Mouse (Mus musculus) gastrocnemius, postnatal 10 days (tissue): ENCODE data around the gene Btbd3. TPM values are rescaled to one million over a fixed set of nuclear protein-coding genes. Genes with fewer than 3 reads are reported as not detected.

Source experiments
- DNase-seq: peaks from one replicate; pipeline ENCODE4 v3.0.0; 2021; ENCODE audit warnings: mixed read lengths
- total RNA-seq, 2 experiments: library from RNA; stranded (reverse); gene quantifications; 2 replicates each; pipeline ENCODE4 v1.2.3; 2021

Gene Btbd3
- total RNA-seq, 2 experiments from 2014 or later = 21.1 to 21.5 TPM

DNA sequence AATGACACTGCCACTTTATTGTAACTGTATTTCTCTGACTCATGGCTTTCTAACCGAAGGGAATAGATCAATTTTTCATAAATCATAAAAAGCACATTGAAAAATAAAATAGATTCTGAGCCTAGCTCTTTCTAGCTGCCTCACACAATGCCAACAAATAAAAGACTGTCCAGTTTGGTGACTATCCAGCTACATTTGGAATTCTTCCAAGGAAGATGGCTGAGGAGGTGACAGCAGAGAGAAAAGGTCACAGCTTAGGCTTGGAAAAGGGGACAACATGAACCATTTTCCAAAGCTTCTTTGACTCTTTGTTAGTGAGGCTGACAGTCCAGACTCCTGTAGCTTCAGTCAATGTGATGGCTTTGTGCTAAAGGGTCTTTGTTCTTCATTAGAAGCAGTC is 132.2 kb downstream of the Btbd3 start:
- DNase-seq = no peak

DNA sequence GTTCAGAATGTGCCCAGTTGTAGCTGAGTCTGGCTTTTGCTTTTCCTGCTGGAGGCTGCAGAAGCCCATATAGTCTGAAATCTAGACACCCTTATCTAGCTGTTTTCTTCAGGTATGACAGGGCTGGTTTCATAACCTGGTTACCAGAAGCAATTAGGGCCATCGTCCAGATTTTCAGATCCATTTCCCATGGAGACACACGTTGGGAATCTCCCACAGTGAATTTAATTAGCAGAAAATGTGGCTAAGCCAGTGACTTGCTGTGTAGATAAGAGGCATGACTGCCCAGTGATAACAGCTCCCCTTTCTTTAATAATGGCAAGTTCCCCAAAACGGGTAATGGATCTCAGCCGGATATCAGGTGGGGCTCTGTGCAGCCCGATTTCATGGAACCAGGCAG is 146.7 kb downstream of the Btbd3 start:
- no peak for DNase-seq

DNA sequence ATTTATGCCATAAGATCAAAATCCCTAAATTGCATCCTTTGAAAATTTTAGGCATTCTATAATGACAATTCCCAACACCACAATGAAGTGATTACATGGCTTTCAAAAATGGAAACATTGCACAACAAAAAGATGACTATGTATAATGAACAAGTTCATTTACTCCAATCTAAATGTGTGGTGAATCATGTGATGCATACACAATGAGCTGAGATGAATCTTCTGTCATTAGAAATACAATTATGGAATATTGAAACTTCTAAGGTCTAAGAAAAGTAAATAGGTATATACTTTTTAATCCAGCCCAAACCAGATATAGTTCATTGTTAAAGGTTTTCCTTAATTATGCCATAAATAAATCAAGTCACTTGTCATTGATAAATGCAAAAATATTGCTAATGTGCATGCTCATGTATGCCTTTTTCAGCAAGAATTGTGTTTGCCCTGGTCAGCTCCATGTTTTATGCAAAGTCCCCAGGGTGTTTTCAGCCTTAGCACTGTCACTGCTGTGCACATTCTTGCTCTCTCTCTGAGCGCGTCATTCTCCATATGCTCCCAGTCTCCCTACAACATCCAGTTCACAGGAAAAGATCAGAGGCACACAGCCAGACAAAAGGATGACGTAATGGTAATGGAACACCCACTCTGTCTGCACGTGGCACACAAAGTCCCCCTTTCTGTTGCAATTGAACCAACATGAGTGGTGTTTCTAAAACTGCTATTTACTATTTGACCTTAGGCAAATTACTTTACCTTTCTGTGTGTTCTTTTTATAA is 149.6 kb downstream of the Btbd3 start:
- DNase-seq = no peak

DNA sequence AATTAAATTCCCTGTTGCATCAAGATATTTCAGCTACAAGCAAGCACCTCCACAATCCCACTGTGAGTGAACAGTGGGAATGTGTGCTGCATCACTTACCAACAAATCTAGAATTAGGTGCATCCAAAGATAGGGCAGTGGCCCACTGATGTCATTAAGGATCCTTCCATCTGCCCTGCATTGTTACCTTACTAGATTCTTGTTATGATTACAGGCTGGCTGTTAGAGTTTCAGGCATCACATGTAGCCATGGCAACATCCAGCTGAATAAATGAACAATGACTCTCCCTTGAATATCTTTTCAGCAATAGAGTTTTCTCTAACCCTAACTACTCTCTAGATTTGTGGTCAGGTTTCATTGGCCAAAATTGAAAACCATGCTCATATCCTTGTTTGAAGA is 150.3 kb downstream of the Btbd3 start:
- DNase-seq = no peak

DNA sequence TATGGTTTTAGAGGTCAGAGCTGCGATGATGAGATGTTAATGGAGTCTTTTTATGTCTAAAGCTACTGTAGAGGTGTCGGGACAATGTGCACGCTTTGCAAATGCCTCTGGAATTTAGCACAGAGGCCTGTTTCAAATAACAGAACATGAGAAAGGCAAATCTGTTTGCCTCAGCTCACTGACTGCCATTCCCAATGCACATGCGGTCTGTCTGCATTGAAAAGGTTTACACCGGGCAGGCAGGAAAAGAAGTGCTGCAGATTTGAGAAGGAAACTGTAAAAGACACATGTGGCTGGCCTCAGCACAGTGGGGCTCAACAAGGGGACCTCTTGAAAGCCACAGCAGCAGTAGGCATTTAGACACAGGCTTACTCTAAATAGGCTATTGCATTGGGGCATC is 156.2 kb downstream of the Btbd3 start:
- no peak for DNase-seq

DNA sequence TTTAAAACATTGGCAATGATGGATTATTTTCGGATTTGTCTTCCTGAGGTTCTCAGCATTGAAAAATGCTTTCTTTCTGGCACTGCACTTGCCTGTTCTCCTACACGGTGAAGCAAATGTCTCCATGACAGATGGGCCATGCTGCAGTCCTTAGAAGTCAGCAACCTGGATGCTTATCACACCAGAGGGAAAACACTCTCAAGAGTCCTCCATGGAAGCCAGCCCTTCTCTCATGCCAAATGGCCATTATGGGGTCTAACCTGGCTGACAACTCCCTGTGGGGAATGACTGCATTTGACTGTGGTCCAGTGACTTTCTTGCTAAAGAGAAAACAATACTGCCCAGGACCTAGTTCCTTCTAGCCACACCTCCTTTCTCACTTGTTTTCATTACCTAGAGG is 166.0 kb downstream of the Btbd3 start:
- DNase-seq = no peak

DNA sequence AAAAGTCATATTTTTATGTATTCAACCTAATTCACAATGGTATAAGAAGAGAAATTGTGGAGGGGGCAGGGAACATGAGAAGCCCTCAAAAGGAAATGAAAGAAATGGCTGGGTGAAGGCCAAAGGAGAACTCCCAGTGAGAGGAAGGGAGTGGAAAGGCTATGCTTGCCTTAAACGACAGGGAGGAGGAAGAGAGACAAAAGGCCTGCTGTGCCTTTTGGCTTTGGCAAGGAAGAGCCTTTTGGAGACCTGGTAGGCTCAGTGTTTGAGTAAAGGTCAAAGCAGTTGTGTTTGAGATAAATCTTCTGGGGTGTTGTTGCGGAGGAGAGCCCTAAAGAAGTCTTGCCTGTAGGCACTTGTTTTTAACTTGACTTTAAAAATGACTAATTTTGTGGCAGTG is 175.6 kb downstream of the Btbd3 start:
- no peak for DNase-seq

DNA sequence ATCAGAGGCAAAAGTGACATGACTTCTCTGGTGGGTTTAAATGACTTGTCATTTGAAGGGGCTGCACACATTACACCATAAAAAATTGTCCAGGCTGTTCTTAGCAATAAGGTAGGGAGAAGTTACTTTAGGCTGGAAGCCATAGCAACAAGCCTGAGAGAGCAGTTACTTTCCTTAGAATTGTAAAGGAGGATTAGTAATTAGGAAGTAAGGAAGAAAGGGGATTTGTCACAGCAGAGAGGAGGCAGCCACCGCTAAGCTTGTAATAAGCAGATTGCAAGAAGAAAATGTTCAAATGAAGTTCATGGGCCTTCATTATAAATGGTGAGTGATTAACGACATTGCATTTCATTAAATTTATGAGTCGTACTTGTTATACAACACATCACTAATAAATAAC is 190.1 kb downstream of the Btbd3 start:
- DNase-seq = no peak

DNA sequence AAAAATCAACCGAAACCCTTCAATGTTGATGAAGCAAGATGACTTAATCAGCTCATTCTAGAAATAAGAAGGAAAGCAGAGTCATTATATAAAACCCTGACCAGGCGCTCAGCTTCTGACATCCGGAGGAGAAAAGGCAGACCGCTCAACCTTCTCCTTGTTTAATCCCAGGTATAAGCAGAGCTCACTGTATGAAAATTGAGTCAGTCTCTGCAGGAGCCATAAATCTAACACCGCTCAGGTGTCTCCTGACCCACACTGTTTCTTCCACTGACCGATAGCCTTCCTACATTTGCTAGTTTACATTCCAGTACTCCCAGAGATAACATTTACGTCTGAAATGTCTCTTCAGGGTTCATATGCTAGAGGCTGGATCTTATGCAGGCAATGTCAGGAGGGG is 190.6 kb downstream of the Btbd3 start:
- DNase-seq = no peak

DNA sequence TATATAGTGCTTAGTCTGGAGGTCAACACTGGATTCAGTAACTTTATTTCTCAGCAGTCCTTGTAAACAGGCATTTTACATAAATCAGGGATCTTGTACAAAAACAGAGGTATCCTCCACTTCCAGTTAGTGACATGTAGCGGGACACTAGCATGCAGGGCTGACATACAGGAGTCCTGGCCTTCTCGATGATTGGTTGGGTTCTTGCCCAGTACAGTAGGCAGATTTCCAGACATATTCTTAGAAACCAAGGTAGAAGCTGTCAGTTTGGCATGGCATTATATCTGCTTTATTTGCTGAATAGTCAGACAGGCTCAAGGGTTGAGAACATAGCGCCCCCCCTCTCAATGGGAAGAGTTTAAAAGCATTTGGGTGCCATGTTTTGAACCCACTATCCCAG is 191.3 kb downstream of the Btbd3 start:
- no peak for DNase-seq

DNA sequence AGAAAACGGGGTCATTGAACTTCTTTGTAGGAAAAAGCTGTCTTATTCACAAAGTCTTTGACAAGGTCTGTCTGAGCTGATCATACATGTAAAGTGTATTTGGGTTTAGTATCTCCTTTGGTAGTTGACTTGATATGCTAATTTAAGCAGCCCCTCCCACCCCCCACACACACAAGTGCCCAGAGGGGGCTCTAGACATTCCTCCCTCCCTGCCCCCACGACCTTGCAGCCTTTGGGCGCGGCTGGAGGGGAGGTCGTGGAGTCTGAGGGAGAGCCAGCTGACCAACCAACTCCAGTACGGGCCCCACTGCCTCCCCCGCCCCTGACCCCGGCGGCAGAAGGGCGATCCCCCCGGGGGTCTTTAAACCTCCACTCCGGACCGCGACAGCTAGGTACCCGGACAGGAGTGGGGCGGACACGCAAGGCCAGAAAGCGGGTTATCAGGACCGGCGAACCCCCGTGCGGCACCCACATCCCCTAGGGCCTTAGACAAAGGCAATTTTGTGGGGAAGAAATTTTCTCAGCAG is 211.7 kb downstream of the Btbd3 start:
- no peak for DNase-seq

DNA sequence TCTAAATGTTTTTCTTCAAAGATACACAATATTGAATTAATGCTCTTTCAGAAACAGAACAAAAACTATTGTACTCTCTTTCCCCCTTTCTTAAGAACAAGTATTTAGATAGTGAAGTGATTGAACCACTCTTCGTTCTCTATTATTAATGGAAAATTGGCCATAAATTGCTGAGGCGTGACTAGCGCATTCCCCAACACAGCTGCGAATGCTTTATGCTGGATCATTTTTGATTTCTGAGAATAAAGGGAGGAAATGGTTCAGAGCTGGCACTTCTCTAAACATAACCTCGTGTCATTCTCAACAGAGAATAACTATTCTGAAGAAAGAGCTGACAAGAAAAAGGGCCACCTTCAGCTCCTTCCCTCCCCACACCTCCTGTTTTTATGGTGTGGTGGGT is 217.0 kb downstream of the Btbd3 start:
- no peak for DNase-seq

DNA sequence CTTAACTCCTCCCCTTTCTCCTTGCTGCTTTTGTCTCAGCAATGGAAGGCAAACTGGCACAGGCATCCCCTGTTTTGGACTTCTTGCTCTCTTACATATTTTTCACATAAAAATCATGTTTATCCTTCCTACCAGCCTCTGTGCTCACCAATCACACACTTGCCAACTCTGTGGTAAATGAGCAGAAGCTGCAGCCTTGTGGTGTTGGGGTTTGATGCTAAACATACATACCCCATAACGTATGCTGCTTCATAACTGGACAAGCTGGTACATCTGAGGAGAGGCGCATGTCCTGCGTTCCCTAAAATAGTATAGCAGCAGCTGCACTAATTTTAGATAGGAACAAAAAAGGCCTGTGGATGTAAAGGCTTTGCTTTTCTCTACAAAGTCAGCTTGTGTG is 220.1 kb downstream of the Btbd3 start:
- no peak for DNase-seq

DNA sequence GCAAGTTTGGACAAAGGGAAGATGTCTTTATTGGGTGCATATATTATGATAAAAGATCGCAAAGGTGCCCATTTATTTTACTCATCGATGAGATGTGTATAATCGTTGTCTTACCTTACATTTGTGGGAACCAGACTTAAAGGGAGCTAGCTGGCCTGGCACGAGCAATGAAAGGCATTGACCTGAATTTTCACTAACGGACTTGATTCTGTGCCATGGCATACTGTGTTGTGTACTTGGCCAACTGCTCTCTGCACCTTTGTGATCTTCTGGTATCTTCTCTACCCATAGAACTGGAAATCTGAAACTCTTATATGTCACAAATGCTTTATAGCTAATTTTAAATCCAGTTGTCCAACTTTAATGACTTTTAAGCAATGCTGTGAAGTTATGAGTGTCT is 220.9 kb downstream of the Btbd3 start:
- no peak for DNase-seq

DNA sequence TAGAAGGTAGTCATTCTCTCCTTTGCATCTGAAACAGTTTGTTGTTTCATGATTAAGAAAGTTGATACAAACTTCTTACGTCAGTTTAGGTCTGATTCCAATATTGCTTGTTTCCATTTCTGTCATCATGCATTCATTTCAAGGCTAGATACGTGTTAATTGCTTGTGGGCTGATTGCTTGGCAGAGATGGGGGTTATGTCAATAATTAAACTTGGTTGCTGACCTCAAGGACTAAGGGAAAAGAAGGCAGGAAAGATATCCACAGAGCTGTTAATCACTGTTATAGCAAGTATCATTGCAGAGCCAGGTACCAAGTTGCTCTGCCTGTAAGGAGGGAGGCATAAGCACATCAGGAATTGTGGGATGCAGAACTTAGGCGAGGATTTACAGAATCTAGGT is 226.2 kb downstream of the Btbd3 start:
- no peak for DNase-seq

DNA sequence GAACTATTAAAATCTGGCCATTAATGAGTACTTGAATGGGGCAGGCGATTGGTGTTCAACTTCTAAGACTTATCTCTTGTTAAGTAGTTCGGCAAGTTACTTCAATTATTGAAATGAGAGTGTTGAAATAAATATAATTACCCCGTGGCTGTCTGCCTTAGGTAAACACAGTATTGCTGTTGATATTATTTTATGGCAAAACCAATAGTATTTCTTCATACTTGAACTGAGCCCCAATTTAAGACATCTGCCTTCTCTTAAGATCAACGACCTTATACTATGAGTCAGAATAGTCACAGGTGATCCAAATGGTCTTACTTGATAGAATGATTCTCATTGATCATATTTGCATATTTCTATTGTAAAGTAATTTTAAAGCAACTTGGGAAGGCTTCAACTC is 228.5 kb downstream of the Btbd3 start:
- DNase-seq = no peak

DNA sequence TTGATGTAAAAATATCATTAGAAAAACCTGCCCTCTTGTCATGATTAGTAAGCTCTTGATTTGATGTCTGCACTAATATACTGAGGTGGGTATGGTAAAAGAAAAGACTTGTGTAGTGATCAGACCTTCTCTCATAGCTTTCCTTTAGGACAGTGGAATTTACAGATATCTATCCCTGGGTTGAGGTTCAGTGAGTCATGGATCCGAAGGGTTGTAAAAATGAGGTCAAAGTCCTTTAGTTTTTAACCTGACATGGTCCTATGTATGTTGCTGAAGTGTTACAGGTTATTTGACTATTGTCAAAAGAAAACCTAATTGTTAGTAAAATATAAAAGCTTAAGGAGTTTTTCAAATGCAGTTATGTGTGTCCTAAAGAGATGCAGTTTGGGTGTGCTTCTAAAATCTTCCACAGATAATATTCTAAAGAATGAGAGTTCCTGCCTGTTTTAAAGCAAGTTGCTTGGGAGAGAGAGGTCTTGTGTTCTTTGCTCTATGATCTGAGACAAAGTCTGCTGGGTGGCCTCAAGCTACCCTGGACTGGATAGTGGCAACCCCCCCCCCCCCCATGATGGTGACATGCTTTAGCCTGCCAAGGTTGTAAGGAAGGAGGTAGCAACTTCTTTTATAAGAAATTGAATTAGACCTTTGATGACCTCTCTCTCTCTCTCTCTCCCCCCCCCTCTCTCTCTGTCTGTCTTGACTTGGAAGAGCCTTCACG is 234.5 kb downstream of the Btbd3 start:
- DNase-seq = no peak

DNA sequence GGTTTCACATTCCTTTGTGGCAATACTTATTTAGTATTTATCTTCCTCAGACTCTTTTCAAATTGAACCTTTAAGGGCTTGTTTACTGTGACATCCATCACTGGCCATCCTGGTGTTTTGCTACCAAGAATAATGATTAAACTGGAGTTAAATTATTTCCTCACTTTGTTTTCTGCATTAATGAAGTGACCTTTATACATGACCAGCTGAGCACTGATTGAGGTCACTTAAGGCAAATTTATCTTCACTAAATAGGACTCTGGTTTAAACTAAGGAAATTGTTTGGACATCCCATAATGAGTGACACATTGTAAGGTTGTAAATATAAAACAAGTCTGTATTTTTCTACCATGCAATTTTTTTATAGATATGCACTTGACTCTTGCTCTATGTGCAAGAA is 235.8 kb downstream of the Btbd3 start:
- no peak for DNase-seq

DNA sequence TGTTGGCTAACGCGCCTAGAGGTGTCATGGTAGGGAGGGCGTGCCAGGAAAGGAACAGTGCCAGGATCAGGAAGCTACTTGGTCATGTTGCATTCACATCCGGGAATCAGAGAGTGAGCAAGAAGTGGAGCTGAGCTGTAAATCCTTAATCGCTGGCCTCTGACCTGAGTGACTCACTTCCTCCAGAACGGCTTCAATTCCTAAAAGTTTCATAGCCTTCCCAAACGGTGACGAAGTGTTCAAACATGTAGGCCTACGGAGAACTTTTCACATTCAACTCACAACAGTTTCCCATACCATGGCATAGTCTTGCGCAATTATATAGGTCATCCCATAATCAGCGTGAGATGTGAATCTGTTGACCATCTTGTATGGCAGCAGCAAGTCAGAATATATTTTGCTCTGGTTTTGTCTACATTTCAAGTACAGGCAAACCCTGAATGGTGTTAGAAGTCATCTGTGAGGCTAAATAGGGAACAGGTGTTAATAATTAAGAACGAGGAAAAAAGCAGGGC is 247.6 kb downstream of the Btbd3 start:
- DNase-seq = no peak

DNA sequence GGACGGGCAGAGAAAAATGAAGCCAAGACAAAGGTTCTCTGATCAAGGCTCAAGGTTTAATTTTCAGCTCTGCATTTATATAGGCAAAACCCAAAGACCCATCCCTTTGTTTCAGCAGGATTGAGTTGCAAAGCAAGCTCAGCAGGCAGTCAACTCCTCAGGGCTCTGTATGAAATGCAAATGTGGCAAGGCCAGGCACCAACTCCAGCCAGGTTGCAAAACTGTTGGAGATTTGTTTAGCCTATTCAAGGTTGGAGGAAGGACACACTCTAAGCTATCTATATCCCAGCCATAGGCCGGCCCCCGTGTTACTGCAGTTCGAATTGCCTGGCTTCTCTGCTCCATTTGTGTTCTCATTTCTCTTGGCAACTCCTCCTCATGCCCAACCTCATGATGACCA is 259.2 kb downstream of the Btbd3 start:
- DNase-seq = no peak

DNA sequence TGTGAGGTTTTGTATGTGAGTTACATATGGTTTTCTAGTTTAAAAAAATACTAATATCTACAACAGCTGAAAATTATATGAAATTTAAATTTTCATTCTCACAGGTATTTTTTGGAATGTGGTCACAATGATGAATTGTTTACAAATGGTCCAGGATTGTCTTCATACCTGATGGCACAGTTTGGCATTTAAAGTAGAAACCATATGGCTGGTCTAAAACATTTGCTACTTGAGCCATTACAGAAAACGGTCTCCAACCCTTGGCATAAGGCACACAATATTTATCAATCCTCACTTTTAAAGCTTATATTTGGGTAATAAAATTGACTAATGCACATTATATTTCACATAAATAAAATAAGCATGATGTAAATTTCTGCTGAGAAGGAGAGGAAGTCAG is 272.1 kb downstream of the Btbd3 start:
- DNase-seq = no peak

DNA sequence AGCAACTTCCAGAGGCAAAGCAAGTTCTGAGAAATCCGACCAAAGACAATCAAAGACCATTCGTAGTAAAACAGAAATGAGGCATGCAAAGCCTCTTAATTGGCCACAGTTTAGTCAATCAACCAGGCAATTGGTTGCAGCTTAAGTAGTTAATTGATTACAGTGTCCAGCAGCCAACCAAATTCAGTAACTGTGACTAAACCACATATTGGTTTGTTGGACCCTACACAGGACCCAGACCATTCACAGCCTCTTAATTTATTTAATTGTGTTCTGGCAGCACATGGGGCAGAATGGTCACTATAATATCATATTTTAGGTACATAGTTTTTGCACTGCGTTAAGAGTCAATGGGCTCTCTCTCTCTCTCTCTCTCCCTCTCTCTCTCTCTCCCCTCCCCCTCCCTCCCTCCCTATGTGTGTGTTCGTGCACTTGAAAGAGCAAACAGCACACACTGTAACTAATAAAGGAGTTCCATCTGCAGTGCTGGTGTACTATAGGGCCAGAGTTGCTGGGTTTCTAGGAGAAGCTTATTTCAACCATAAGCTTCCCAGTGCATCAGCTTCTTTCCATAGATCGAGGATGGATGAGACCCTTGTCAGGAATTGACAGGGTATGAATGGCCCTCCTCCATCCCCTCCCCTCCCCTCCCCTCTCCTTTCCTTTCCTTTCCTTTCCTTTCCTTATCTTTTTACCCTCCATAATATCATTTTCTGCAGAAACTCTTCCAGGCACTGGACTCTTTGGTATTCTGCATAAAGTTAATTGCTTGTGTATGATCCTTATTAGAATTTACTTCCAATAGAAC is 275.0 kb downstream of the Btbd3 start:
- DNase-seq = no peak

DNA sequence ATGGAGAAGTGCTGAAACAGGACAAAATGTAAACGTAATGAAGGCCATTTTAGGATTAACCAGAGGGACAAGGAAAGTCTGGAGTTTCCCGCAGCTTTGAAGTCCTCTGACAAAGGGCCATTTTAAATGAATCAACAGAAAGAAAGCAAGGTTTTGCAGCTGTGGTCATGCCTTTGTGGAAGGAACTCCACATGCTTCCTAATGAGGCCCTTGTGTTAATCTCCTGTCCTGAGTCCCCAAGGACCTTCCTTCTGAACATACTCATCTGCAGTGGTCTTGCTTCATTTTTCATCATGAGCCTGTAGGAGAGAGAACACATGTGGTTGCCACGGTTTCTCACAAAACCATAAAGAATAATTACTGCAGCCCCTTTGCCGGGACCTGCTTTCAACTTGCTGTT is 275.6 kb downstream of the Btbd3 start:
- DNase-seq = no peak
